Mouse (Mus musculus) urinary bladder, postnatal 0 days (tissue): ENCODE data around the gene Krtap4-9. TPM values are rescaled to one million over a fixed set of nuclear protein-coding genes. Genes with fewer than 3 reads are reported as not detected.

ENCODE experiments used
- polyA plus RNA-seq: library from polyadenylated mRNA; unstranded; fragments of >200 nt; fragmentation: Nextera tagmentation; extraction: Ambion mirVana; gene quantifications from 2 replicates; pipeline ENCODE4 v1.2.1, GENCODE M21; 2015

Krtap4-9 gene
- not detected in 2 replicates for polyA plus RNA-seq

DNA sequence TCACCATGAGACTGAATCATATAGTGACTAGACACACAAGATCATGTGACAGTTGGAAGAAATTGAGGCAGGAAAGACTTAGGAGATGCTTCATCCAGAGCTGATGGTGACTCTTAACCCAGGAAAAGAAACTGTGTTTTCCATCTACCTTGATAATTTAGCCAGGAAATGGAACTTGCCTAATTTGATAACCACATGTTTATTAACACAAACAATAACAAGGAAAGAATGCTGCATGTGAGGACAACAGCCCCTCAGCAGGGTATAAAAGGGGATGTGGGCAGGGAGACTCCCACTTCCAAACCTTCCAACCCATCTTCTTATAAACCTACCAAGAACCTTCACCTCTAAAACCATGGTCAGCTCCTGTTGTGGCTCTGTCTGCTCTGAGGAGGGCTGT lies at the start of gene Krtap4-9:
Gene Krtap4-9, plus strand, starts transcription at position 301 of the 400 bp plus-strand sequence.

GRCm38 (mm10) chr11:99772813-99773212 lies 12.2 kb upstream of the Krtap4-9 start, which contains the start of gene Gm11595:
Gene Gm11595 (minus strand): TSS chr11:99772913.

DNA sequence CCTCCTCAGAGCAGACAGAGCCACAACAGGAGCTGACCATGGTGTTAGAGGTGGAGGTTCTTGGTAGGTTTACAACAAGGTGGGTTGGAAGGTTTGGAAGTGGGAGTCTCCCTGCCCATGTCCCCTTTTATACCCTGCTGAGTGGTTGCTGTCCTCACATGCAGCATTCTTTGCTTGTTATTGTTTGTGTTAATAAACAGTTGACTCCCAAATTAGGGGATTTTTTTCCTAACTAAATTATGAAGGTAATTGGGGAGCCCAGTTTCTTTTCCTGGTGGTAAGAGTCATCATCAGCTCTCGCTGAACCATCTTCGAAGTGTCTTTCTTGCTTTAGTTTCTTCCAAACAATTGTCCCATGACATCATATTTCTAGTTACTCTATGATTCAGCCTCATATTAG lies 4.4 kb upstream of the Krtap4-9 start, which contains the start of gene Krtap4-8:
Gene Krtap4-8, minus strand, starts transcription at position 101 of the 400 bp plus-strand sequence.

GRCm38 (mm10) chr11:99793367-99793766 lies 8.4 kb downstream of the Krtap4-9 start, which contains the start of gene Gm11596:
Gene Gm11596 (minus strand): TSS chr11:99793467.

GRCm38 (mm10) chr11:99798832-99799231 lies 13.8 kb downstream of the Krtap4-9 start, which contains the start of gene Gm11569:
Gene Gm11569 (minus strand): TSS chr11:99798932.

GRCm38 (mm10) chr11:99804346-99804745 lies 19.3 kb downstream of the Krtap4-9 start, which contains the start of gene Gm11554:
Gene Gm11554 (minus strand): TSS chr11:99804446.

DNA sequence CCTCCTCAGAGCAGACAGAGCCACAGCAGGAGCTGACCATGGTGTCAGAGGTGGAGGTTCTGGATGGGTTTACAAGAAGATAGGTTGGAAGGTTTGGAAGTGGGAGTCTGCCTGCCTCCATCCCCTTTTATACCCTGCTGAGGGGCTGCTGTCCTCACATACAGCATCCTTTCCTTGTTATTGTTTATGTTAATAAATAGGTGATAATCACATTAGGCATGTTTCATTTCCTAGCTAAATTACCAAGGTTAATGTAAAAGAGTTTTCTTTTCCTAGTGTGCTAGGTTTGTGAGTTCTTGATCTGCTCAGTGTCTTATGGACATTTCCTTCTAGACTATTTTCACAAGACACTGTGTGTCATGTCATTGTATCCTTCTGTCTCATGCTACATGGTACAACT lies 24.8 kb downstream of the Krtap4-9 start, which contains the start of gene Krtap4-13:
Gene Krtap4-13, minus strand, starts transcription at position 101 of the 400 bp plus-strand sequence.

DNA sequence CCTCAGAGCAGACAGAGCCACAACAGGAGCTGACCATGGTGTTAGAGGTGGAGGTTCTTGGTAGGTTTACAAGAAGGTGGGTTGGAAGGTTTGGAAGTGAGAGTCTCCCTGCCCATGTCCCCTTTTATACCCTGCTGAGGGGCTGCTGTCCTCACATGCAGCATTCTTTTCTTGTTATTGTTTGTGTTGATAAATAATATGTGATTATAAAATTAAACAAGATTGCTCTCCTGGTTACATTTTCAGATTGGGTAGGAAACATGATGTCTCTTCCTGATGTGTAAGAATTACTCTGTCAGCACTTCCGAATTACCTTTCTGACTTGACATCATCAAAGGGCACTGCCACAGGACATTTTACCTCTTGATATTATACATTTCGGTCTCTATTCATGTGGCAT lies 30.6 kb downstream of the Krtap4-9 start, which contains the start of gene Gm11564:
Gene Gm11564, minus strand, starts transcription at position 101 of the 400 bp plus-strand sequence.

Other genes with a start within 250 kb of the Krtap4-9 start
- gene Krt40, start 242.0 kb upstream of the Krtap4-9 start, polyA plus RNA-seq, result not detected in 2 replicates
- not detected in 2 replicates for gene Krtap3-3, start 234.3 kb upstream of the Krtap4-9 start, polyA plus RNA-seq
- not detected in 2 replicates for gene Krtap3-2, start 228.3 kb upstream of the Krtap4-9 start, polyA plus RNA-seq
- gene Gm11939, start 225.7 kb upstream of the Krtap4-9 start, polyA plus RNA-seq, result not detected in 2 replicates
- not detected in 2 replicates for gene Krtap3-1, start 218.6 kb upstream of the Krtap4-9 start, polyA plus RNA-seq
- gene Krtap1-5, start 204.2 kb upstream of the Krtap4-9 start, polyA plus RNA-seq, result 0.12 TPM in 1 of 2 replicates, not detected in the other
- not detected in 2 replicates for gene Krtap1-4, start 201.5 kb upstream of the Krtap4-9 start, polyA plus RNA-seq
- gene Krtap1-3, start 193.9 kb upstream of the Krtap4-9 start, polyA plus RNA-seq, result not detected in 2 replicates
- not detected in 2 replicates for gene Krtap9-3, start 187.1 kb upstream of the Krtap4-9 start, polyA plus RNA-seq
- not detected in 2 replicates for gene Gm11938, start 181.9 kb upstream of the Krtap4-9 start, polyA plus RNA-seq
- not detected in 2 replicates for gene Gm11937, start 175.0 kb upstream of the Krtap4-9 start, polyA plus RNA-seq
- gene Krtap2-4, start 170.4 kb upstream of the Krtap4-9 start, polyA plus RNA-seq, result not detected in 2 replicates
- gene Gm11562, start 164.8 kb upstream of the Krtap4-9 start, polyA plus RNA-seq, result not detected in 2 replicates
- not detected in 2 replicates for gene Krtap4-1, start 157.0 kb upstream of the Krtap4-9 start, polyA plus RNA-seq
- not detected in 2 replicates for gene Krtap4-2, start 150.1 kb upstream of the Krtap4-9 start, polyA plus RNA-seq
- gene Krtap4-7, start 141.1 kb upstream of the Krtap4-9 start, polyA plus RNA-seq, result not detected in 2 replicates
- not detected in 2 replicates for gene Gm11555, start 135.0 kb upstream of the Krtap4-9 start, polyA plus RNA-seq
- not detected in 2 replicates for gene Gm11563, start 126.2 kb upstream of the Krtap4-9 start, polyA plus RNA-seq
- not detected in 2 replicates for gene Krtap4-6, start 119.2 kb upstream of the Krtap4-9 start, polyA plus RNA-seq
- not detected in 2 replicates for gene Gm14190, start 94.5 kb upstream of the Krtap4-9 start, polyA plus RNA-seq
- gene Gm14180, start 50.9 kb upstream of the Krtap4-9 start, polyA plus RNA-seq, result not detected in 2 replicates
- gene Gm11595, start 12.3 kb upstream of the Krtap4-9 start, polyA plus RNA-seq, result not detected in 2 replicates
- gene Krtap4-8, start 4.5 kb upstream of the Krtap4-9 start, polyA plus RNA-seq, result not detected in 2 replicates
- gene Gm11596, start 8.3 kb downstream of the Krtap4-9 start, polyA plus RNA-seq, result not detected in 2 replicates
- gene Gm11569, start 13.7 kb downstream of the Krtap4-9 start, polyA plus RNA-seq, result not detected in 2 replicates
- gene Gm11554, start 19.2 kb downstream of the Krtap4-9 start, polyA plus RNA-seq, result not detected in 2 replicates
- gene Krtap4-13, start 24.7 kb downstream of the Krtap4-9 start, polyA plus RNA-seq, result not detected in 2 replicates
- not detected in 2 replicates for gene Gm11564, start 30.5 kb downstream of the Krtap4-9 start, polyA plus RNA-seq
- gene 2300003K06Rik, start 52.9 kb downstream of the Krtap4-9 start, polyA plus RNA-seq, result not detected in 2 replicates
- not detected in 2 replicates for gene Krtap4-16, start 66.4 kb downstream of the Krtap4-9 start, polyA plus RNA-seq
- not detected in 2 replicates for gene Gm11568, start 72.7 kb downstream of the Krtap4-9 start, polyA plus RNA-seq
- gene Gm11559, start 79.3 kb downstream of the Krtap4-9 start, polyA plus RNA-seq, result not detected in 2 replicates
- gene Krtap9-1, start 88.2 kb downstream of the Krtap4-9 start, polyA plus RNA-seq, result not detected in 2 replicates
- gene Gm11567, start 94.0 kb downstream of the Krtap4-9 start, polyA plus RNA-seq, result not detected in 2 replicates
- gene Krtap31-1, start 122.7 kb downstream of the Krtap4-9 start, polyA plus RNA-seq, result not detected in 2 replicates
- not detected in 2 replicates for gene Gm11565, start 129.6 kb downstream of the Krtap4-9 start, polyA plus RNA-seq
- not detected in 2 replicates for gene Krtap31-2, start 151.1 kb downstream of the Krtap4-9 start, polyA plus RNA-seq
- not detected in 2 replicates for gene Krtap9-5, start 163.3 kb downstream of the Krtap4-9 start, polyA plus RNA-seq
- not detected in 2 replicates for gene Krtap29-1, start 193.9 kb downstream of the Krtap4-9 start, polyA plus RNA-seq
- gene Krtap16-1, start 201.4 kb downstream of the Krtap4-9 start, polyA plus RNA-seq, result not detected in 2 replicates
- gene Krtap17-1, start 208.8 kb downstream of the Krtap4-9 start, polyA plus RNA-seq, result not detected in 2 replicates
- gene Krt33a, start 231.0 kb downstream of the Krtap4-9 start, polyA plus RNA-seq, result 0.12 TPM in 1 of 2 replicates, not detected in the other
- 0.07 TPM in 1 of 2 replicates, not detected in the other for gene Krt33b, start 244.7 kb downstream of the Krtap4-9 start, polyA plus RNA-seq